Mouse (Mus musculus): ENCODE measurements at regions not wholly inside any gene's neighbourhood (a gene's known extent, or its start where the extent isn't known, plus 50 kb on each side); places are given as distances from the start of the nearest gene placed in this dataset.

- TF ChIP-seq CTCF (conservative IDR thresholded peaks at IDR 0.05; ENCODE audit: insufficient read depth, insufficient read length, low read depth, low read length) (no peak), POLR2A (IDR thresholded peaks at IDR 0.05; ENCODE audit: low read depth, low read length) (no peak)
These were observed 102.0 kb upstream of the Agbl1 start for GRCm38 (mm10) chr7:76127641-76128111.

All from kidney, adult 2 months (tissue).